Mouse (Mus musculus): ENCODE measurements around the gene Sdc3. TPM values are rescaled to one million over a fixed set of nuclear protein-coding genes. Genes with fewer than 3 reads are reported as not detected.

Sdc3 gene
- total RNA-seq (2021), result 100 to 1,000 TPM; 146 to 151 TPM

DNA sequence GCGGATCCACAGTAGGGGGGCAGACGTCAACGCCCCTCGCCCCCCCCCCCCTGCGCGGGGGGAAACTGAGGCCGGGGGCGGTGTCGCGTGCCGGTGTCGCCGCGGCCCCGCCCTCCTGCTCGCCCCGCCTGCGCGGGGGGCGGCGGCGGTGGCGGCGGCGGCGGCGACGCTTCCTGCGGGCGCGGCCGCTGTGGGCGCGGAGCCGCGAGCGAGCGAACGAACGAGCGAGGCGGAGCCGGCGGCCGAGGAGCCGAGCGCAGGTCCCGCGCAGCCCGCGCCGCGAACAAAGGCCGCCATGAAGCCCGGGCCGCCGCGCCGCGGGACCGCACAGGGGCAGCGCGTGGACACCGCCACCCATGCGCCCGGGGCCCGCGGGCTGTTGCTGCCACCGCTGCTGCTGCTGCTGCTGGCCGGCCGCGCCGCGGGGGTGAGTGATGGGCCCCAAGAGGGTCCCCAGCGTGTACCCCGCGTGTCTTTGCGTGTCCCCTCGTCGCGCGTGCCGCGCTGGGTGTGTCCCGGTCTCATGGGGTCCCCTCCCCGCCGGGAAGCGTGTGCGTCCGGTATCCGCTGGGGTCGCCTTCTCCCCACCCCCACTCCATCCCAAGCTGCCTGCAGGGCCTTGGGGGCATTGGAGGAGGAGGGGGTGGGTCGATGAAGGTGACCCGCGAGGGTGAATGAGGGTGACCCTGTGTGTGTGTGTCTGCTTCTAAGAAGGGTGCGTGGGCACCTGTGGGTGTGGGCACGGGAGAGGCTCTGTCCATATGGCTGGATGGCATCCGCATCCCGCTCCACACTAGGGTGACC, at the start of gene Sdc3:
Gene Sdc3 (plus strand): TSS at position 162 of the 804 bp plus-strand sequence.
- no peak for DNase-seq (ENCODE audit: extremely low spot score in 1 of 2, low spot score in 1 of 2)

DNA sequence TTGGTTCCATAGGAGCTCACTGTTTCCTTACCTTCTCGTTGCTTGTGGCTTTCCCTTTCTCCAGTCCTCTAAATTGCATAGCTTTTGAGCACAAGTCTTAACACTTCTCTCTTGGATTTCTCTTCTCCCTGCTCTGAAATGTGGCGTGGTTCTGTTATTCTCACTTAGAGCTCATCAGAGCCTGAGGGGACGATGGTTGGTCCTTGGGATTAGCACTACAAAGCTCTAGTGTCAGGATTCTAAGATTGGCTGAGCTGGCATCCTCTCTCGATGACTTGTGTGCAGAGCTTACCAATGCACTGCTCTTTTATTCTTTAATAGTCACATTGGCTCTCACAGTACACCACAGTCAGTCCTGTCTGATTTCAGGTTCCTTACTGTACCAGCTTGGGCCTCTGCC, 48.3 kb upstream of the Sdc3 start:
- no peak for DNase-seq (ENCODE audit: extremely low spot score in 1 of 2, low spot score in 1 of 2)

DNA sequence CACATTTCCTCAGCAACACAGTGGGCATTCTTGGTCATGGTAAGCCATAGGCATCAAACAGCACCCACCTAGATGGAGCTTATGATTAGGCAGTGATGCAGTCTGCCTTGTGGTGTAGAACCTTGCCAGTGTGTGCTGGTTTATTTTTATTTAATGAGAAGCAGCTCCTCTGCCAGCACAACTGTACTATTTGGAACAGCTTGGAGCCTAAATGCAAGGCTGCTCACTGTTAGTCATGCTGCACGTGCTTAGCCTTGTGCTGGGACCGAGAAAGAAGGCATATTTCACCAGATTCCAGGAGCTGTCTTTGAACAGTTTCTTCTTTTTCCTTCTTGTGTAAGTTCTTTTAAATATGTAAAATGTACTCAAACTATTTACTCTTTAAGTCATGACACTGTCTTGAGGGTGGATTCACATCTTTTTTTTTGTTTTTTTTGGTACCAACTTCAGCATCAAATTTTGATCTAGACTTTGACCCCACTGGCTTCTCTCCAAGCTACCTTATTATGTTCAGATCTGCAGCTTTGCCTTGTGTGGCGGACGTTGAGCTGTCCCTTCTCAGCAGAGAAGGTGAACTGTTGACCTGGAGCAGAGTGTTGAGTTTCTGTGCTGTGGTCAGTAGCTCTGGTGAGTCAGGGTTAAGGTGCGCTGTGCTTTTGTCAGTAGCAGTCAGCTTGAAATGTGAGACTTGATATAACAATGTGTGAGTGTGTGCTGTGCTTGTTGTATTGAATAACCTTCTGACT, 46.6 kb upstream of the Sdc3 start:
- peak; percentile 37 to 41 for DNase-seq (ENCODE audit: extremely low spot score in 1 of 2, low spot score in 1 of 2)

DNA sequence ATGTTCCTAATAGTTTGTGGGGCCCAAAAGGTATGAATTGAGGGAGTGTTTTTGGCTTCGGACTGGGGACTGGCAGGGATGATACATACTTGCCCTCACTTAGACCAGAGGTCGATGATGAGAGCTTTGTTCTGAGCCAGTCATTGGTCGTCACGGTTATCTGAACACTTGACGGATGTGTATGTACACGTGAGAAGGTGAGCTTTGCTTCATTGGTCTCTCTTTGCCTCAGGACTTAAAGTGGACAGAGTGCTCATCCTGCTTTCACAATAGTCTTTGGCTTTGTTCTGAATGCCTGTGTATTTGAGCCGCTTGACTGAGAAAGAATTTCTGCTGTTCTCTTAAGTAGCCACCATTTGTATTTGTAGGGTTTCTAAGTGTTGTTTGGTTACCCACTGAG, 42.8 kb upstream of the Sdc3 start:
- no peak for DNase-seq (ENCODE audit: extremely low spot score in 1 of 2, low spot score in 1 of 2)

DNA sequence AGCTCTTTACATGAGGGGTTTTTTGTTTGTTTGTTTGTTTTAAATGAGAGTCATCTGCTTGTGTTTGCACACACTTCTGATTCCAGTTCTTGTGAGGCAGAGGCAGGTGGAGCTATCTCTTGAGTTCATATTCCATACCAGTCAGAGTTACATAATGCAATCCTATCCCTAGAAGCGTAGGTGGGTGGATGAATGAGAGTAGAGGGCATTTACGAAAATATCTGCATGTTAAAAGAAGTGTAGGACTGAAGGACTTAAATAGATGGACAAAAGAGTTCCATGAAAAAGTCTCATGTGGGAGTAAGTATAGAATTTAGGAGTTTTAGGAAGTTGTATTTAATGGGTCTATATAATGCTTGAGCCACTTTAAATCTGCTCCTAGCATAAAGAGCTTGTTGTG, 40.4 kb upstream of the Sdc3 start:
- DNase-seq (ENCODE audit: extremely low spot score in 1 of 2, low spot score in 1 of 2), result no peak

DNA sequence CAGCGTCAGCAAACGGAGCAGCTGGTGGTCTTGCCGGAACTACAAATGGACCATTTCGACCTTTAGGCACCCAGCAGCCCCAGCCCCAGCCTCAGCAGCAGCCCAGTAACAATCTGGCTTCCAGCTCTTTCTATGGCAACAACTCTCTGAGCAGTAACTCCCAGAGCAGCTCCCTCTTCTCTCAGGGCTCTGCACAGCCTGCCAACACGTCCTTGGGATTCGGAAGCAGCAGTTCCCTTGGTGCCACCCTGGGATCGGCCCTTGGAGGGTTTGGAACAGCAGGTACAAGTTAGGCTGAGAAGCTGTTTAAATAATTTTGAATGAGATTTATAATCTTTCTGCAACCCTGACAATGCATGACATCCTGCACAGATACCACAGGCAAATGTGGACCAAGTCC, 39.7 kb upstream of the Sdc3 start:
- DNase-seq (ENCODE audit: extremely low spot score in 1 of 2, low spot score in 1 of 2), result no peak

DNA sequence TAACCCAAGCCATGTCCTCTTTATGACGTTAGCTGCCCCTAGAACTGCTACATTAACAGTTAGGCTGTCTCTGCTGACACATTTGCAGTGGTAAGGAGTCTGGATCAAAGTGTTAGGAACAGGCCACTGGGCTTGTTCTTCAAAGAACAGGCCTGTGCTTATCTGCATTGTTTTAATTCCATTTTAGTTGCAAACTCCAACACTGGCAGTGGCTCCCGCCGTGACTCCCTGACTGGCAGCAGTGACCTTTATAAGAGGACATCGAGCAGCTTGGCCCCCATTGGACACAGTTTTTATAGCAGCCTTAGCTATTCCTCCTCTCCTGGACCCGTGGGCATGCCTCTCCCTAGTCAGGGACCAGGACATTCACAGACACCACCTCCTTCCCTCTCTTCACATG, 38.6 kb upstream of the Sdc3 start:
- no peak for DNase-seq (ENCODE audit: extremely low spot score in 1 of 2, low spot score in 1 of 2)

DNA sequence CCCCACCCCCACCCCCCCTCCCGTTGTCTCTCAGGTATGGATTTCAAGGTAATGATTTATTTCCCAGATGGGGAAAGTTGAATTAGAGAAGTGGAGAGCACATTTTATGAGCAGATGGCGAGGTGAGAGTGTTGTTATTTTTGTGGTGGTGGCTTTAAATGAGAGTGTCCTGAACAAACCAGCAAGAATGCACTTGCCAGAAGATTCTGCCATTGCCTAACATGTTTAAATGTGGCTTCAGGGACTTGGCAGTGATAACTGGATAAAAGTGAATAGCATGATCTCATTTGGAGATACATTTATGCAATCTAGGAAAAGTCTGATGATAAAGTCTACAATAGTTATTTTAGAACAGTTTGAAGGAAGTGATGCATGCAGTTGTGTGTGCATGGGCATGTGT, 37.6 kb upstream of the Sdc3 start:
- DNase-seq (ENCODE audit: extremely low spot score in 1 of 2, low spot score in 1 of 2), result no peak

DNA sequence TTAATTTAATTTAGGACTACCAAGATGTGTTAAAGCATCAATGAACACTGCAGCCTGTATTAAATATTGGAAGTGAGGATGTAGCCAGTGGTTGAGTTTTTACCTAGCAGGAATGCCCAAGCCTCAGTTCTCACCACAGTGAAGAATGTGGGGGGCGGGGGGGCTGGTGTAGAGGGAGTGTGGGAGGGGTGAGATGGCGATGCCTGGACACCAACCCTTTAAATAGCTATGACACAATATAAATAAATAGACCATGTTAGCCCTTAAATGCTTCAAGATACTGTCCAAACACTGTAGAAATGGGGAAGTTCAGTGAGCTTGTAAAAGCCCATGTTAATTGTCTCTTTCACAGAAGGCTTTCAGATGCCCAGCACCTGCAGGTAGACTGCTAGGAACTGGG, 32.5 kb upstream of the Sdc3 start:
- DNase-seq (ENCODE audit: extremely low spot score in 1 of 2, low spot score in 1 of 2), result no peak

DNA sequence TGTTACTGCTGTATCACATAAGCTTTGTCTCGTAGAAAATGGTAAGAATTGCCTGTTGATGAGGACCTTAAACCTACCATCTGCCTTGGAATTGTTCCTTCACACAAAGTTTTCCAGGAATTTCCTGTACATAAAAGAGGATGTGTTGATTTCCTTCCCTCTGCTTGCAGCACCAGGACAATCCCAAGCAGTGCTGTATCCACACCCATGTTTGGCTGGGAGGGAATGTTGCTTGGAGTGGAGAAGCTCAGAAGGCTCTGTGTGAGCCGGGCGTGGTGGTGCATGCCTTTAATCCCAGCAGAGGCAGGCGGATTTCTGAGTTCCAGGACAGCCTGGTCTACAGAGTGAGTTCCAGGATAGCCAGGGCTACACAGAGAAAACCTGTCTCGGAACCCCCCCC, 30.5 kb upstream of the Sdc3 start:
- DNase-seq (ENCODE audit: extremely low spot score in 1 of 2, low spot score in 1 of 2), result no peak

DNA sequence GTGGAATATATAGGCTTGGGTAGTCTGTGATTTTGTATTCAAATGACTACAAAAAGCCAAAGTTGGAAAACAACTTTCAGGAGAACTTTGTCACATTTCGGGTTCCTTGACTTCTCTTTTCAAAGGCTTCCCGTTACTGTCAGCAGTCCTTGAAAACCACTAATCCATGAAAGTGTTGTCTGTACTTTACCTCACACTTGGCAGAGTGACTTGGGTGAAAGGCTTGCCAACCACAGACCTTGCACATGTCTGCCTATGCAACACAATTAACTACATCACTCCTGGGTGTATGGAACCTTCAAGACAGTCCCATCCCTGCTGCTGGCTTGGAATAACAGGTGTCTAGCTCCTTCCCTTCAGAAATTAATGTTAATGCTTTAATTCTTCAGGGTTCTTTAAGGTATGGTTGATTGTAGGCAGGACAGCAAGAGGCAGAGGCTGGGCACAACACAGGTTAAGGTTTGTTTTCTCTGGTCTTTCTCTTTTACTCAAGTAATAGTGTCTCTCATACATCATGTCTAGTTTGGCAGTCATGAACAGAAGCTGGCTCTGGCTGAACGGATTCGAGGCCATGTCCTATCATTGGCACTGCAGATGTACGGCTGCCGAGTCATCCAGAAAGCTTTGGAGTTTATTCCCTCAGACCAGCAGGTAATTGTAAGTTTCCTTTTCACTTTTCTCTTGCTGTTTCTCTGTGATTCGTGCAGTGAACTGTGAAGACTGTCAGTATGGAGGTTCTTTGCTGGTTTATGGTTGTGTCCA, 26.8 kb upstream of the Sdc3 start:
- no peak for DNase-seq (ENCODE audit: extremely low spot score in 1 of 2, low spot score in 1 of 2)

DNA sequence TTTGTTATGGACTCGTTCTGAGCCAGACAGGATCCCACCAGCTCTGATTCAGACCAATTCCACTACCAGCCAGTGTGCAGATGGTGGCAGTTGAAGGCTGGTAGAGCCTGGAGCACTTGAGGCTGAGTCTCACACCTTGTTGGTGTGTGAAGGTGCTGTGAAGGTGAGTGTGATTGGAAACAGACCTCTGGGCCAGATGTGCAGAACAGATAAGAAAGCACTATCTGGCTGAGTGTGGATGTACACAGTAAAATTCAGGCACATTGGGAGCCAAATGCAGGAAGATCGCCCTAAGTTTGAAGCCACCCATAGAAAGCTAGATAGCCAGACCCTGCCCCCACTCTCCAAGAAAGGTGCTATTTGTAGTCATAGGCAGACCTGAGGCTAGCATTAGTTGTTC, 25.9 kb upstream of the Sdc3 start:
- DNase-seq (ENCODE audit: extremely low spot score in 1 of 2, low spot score in 1 of 2), result no peak

DNA sequence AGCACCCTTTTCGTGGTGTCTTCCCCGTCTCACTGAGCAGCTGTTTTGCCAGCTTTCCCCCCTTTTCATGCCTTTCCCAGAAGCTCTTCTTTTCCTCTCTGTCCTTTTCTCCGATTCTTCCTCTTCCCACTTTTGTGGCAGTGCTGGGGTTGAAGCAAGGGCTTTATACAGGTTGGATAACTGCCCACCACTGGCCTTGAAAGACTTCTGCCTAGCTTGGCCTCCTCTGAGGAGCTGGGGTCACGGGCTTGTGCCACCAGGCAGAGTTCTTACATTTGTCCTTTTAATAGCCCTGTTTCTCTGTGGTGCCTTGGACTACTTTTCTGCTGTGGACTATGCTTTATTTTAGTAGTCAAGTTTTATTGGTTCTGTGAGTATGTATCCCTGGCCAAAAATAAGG, 25.4 kb upstream of the Sdc3 start:
- DNase-seq (ENCODE audit: extremely low spot score in 1 of 2, low spot score in 1 of 2), result no peak

DNA sequence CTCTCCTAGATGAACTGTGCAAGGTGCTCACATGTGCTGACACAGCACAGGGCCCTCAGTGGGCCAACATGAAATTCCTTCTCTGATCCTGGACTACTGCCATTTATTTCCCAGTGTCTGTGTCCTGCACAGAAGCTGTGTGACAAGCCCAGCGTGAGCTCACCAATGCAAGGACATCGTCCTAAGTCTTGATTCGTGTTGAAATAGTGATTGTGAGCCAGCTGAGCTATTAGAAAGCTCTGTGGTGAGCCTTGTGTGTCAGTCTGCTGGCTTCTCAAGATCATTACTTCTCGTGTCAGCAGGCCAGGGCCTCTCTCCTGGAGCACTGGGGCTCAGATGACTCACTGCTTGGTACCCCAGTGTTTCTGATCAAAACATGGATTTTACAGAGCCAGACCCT, 18.4 kb upstream of the Sdc3 start:
- DNase-seq (ENCODE audit: extremely low spot score in 1 of 2, low spot score in 1 of 2), result no peak

DNA sequence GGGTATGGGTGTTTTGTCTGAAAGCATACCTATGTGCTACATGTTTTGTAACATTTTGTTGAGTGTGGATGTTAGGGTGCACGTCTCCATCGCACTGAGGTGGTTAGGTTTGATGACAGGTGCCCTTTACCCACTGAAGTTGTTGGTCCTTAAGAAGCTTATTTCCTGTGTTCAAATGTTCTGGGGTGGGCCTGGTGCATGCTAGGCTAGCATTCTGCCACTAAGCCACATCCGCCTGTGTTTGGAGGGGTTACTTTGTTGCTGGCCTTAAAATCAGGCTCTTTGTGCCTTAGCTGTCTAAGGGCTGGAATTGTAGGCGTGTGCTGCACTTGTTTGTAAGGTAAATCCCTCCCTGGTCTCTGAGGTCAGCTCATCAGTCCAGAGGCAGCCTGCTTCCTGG, 17.5 kb upstream of the Sdc3 start:
- DNase-seq (ENCODE audit: extremely low spot score in 1 of 2, low spot score in 1 of 2), result no peak

DNA sequence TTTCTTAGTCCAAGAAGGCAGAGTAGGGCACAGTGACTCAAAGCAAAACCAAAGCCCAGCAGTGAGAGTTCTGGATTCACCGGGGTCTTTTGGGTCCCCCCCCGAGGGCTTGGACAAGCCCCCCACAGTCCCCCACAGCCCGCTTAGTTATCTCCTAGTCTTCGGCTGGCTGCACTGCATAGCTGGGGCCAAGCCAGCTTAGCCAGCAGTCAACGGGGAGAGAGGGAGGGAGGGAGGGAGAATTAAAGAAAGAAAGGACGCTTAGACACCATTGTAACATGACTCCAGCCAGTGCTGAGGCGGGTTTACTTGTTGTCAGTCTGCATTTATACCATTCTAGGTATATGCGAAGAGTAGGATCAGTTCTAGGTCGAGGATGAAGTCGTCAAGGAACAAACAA, 14.7 kb upstream of the Sdc3 start:
- DNase-seq (ENCODE audit: extremely low spot score in 1 of 2, low spot score in 1 of 2), result no peak

DNA sequence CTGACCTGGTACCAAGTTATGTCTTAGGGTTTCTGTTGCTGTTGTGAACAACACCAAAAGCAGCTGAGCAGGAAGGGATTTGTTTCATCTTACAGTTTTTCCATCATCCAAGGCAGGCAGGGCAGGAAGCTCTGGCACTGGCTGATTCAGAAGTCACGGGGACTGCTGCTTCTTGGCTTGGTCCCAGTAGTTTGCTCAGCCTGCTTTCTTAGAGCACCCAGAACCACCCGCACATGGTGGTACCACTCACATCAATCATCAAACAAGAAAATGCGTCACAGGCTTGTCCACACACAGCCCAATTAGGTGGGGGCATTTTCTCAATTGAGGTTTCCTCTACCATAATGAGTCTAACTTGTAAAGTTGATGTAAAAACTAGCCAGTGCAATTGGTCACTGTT, 13.3 kb upstream of the Sdc3 start:
- DNase-seq (ENCODE audit: extremely low spot score in 1 of 2, low spot score in 1 of 2), result no peak

DNA sequence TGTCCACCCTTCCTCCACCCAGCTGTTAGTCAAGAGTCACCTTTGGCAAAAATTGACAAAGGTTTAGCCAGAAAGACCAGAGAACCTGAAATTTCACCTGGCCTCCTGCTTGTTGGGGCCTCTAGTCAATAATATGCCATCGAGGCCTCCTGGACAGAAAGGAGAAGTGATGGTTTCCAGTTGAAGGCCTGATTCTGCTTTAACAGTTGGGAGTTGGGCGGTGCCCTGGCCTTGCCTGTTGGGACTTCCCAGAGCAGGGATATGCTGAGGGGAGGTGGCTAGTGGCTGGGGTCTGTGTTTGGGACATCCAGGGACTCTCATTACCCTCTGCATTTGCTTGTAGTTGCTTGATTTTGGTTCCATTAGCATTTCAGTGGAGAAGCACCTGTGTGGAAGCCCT, 9.8 kb upstream of the Sdc3 start:
- DNase-seq (ENCODE audit: extremely low spot score in 1 of 2, low spot score in 1 of 2), result no peak

DNA sequence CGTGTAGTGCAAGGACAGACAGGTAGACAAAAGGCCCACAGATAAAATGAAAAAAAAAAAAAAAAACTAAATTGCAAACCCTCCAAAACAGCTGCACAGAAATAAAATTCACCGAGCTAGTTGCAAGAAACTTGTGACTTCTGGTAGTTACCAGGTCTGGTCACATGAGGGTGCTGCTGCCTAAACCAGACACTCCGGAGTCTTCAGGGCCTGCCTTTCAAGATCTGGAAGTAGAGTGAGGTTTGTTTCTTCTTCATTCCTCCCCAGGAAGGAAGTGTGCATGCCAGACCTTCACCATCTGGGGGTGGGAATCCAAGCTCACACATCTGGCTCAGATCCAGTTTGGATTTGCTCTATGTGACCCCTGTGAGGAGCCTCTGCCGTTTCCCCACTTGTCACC, 7.6 kb upstream of the Sdc3 start:
- peak in 1 of 2 experiments; percentile 66 for DNase-seq (ENCODE audit: extremely low spot score in 1 of 2, low spot score in 1 of 2)

DNA sequence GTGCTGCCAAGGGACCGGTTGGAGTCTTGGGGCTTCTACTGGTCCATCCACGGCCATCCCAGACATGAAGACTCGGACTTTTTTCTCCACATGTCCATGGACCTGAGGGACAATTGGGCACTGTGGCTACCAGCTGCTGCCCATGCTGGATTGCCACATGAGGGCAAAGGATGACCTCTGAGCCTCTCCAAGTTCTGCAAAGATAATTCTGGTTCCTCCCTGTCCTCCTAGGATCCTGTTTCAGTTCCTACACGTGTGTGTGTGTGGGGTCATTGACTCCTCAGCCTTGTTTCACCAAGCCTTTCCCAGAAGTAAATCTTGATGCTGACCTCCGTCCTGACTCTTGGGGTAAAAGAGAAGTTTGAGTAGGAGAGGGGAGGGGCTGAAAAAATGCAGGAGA, 4.8 kb upstream of the Sdc3 start:
- no peak for DNase-seq (ENCODE audit: extremely low spot score in 1 of 2, low spot score in 1 of 2)

DNA sequence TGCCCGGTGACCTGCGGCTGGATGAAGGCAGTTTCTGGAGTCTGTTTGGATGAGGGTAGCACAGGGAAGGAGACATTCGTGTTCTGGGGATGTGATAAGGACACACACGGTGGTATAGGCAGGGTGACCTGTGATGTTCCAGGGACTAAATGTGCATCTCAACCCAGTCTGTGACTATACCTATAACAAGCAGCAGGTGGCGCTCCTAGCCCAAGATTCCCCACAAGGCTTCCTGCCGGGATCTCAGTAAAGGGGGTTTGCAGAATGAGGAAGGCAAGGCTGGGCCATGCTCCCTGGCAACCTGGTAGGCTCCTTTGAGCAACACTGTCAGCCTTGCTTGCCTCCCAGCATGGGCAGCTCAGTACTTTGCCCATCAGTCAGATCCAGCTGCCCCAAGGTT, 2.2 kb upstream of the Sdc3 start:
- DNase-seq (ENCODE audit: extremely low spot score in 1 of 2, low spot score in 1 of 2), result peak; percentile 91 to 96
